Mouse (Mus musculus) liver, postnatal 0 days (tissue): ENCODE measurements around the gene Vasp. TPM values are rescaled to one million over a fixed set of nuclear protein-coding genes. Genes with fewer than 3 reads are reported as not detected.

Experiments used
- ATAC-seq: fragments of 200-750 bp; cut with Nextera tagmentation; 2 replicates; pipeline ENCODE4 v1.8.0; 2017; ENCODE audit warnings: mild to moderate bottlenecking, moderate library complexity
- DNase-seq: peaks from one replicate; pipeline ENCODE4 v3.0.0-alpha.2; 2016
- H3K27ac ChIP-seq: fragments of 300-500 bp; sonication (generic); 2 replicates; pipeline ENCODE4 v1.5.1; 2014; ENCODE audit warnings: antibody characterized with exemption, moderate library complexity, mild to moderate bottlenecking, low read depth
- H3K27me3 ChIP-seq: fragments of 300-500 bp; sonication (generic); 2 replicates; pipeline ENCODE4 v1.6.1; 2014; ENCODE audit warnings: low read length, control low read depth, mixed read lengths; ENCODE audit not compliant: insufficient read depth
- H3K36me3 ChIP-seq: fragments of 300-500 bp; sonication (generic); replicated peaks from 2 replicates; pipeline ENCODE4 v1.6.1; 2014; ENCODE audit warnings: mild to moderate bottlenecking, control low read depth, low read length, moderate library complexity, mixed read lengths; ENCODE audit not compliant: insufficient read depth
- H3K4me1 ChIP-seq: fragments of 300-500 bp; sonication (generic); 2 replicates; pipeline ENCODE4 v1.6.1; 2014; ENCODE audit warnings: antibody characterized with exemption, mild to moderate bottlenecking, control low read depth; ENCODE audit not compliant: insufficient read depth
- H3K4me2 ChIP-seq: fragments of 300-500 bp; sonication (generic); 2 replicates; pipeline ENCODE4 v1.6.1; 2014; ENCODE audit warnings: low read depth, mild to moderate bottlenecking, low read length, moderate library complexity, mixed read lengths
- H3K4me3 ChIP-seq: fragments of 300-500 bp; sonication (generic); 2 replicates; pipeline ENCODE4 v1.5.1; 2014; ENCODE audit warnings: low read depth, low read length
- H3K9ac ChIP-seq: fragments of 300-500 bp; sonication (generic); replicated peaks from 2 replicates; pipeline ENCODE4 v1.6.1; 2014; ENCODE audit warnings: mild to moderate bottlenecking, moderate library complexity
- H3K9me3 ChIP-seq: fragments of 300-500 bp; sonication (generic); 2 replicates; pipeline ENCODE4 v1.6.1; 2016; ENCODE audit warnings: mild to moderate bottlenecking, control low read depth, low read length, mixed read lengths
- CTCF ChIP-seq: sonication (generic); IDR thresholded peaks from 2 replicates; pipeline ENCODE4 v1.5.1; 2016; ENCODE audit warnings: antibody characterized with exemption, low read depth
- EP300 ChIP-seq: IDR thresholded peaks from 2 replicates; pipeline ENCODE4 v1.6.1; 2016; ENCODE audit warnings: antibody characterized with exemption, low read depth, mild to moderate bottlenecking
- WGBS: fragments of 180-500 bp; shearing (Covaris S2); extraction: QIAGEN DNeasy Blood & Tissue Kit; methylation state at CpG from one replicate; pipeline ENCODE4 v1.1.7; 2014; ENCODE audit not compliant: insufficient replicate concordance; 5-methylcytosine and 5-hydroxymethylcytosine counted together
- polyA plus RNA-seq: library from polyadenylated mRNA; unstranded; fragments of >200 nt; fragmentation: Nextera tagmentation; extraction: Ambion mirVana; gene quantifications from 2 replicates; pipeline ENCODE4 v1.2.1, GENCODE M21; 2015

Gene Vasp
- polyA plus RNA-seq, 1 experiment from 2014 or later: 36.2 TPM

DNA sequence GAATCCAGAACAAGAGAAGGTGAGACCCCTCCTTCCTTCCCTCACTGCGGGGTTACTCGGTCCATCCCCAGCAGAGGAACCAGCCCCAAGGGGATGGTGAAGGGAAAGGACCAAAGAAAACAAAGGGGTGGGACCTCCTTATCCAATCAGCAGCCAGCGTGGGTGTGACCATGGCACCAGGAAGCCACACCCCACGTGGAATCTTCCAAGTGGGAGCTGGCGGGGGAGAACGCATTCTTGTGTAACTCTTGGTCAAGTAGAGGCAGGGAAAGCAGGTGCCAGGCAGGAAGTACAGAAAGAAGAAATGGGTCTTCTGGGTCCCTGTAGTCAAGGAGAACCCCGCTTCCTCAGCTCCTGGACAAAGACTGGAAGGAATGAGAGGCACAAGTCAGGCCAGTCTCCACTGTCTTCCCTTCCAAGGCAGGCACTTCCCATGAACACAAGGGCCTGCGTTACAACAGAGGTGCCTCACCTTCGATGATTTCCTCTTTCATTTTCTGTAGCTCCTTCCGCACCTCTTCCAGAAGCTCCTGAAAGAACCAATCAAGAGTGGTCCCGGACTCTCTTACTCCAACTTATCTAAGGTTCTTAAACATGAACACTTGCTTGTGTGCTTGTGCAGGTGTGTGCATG lies 14.1 kb downstream of the Vasp start:
- Histone ChIP-seq H3K4me3 (peak overlapping the region; percentile 19; the same call in 1 of the 2 replicates), H3K4me2 (peak overlapping the region; percentile 45), H3K4me1 (0 out of 2 replicates have a peak, but pooled peaks cover 3% of the 10 kb centered on the region), H3K9ac (no peak overlapping the region), H3K9me3 (no peaks in the 10 kb centered on the region), H3K27ac (peak overlapping the region; percentile 52), H3K36me3 (peaks cover 68% of the 10 kb centered on the region), H3K27me3 (no peaks in the 10 kb centered on the region)
- 31% methylated on average over 11 of the region's 11 CpGs for WGBS
- ATAC-seq: peak; percentile 95
- peak; percentile 87 for DNase-seq
- TF ChIP-seq CTCF (no peak), EP300 (no peak; the same call in 1 of the 2 replicates)

DNA sequence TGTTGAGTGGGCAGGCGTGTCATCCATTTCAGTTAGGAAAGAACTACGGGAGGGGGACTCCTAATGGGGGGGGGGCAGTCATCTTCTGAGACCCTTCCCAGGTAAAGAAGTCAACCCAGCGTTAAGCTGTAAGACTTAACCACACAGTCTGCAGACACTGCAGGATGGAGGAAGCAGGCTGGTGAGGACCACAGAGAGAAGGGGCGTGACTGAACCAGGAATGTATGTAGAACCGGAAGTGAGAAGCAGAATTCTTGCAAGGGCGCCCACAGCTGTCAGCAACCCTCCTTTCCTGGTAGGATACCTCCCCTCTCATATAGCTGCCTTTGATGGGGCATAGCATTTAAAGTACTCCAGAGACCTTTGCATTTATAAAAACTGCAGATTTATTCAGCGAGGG lies 15.1 kb downstream of the Vasp start:
- DNase-seq: no peak
- TF ChIP-seq EP300: no peak
- 62% methylated on average over 7 of the region's 7 CpGs for WGBS
- no peak for ATAC-seq
- Histone ChIP-seq H3K4me3 (no peak overlapping the region), H3K4me2 (no peak overlapping the region), H3K9ac (no peak overlapping the region), H3K27me3 (no peaks in the 10 kb centered on the region), H3K27ac (no peak overlapping the region), H3K36me3 (peaks cover 59% of the 10 kb centered on the region), H3K9me3 (no peaks in the 10 kb centered on the region), H3K4me1 (0 out of 2 replicates have a peak, but pooled peaks cover 3% of the 10 kb centered on the region)

- H3K27me3 ChIP-seq: no peaks in the 10 kb centered on the region
- H3K9ac ChIP-seq: no peak overlapping the region
- no peak overlapping the region for H3K4me3 ChIP-seq
- 0 out of 2 replicates have a peak, but pooled peaks cover 3% of the 10 kb centered on the region for H3K4me1 ChIP-seq
- TF ChIP-seq CTCF (no peak), EP300 (no peak)
- DNase-seq (no peak), ATAC-seq (no peak)
- no peaks in the 10 kb centered on the region for H3K9me3 ChIP-seq
- H3K36me3 ChIP-seq: peaks cover 47% of the 10 kb centered on the region
- H3K4me2 ChIP-seq: no peak overlapping the region
- 89% methylated on average over 17 of the region's 17 CpGs for WGBS
- no peak overlapping the region for H3K27ac ChIP-seq
Measured at GRCm38 (mm10) chr7:19255395-19255794, 16.2 kb downstream of the Vasp start.

- no peak for DNase-seq
- Histone ChIP-seq H3K27me3 (no peaks in the 10 kb centered on the region), H3K9me3 (no peaks in the 10 kb centered on the region), H3K27ac (no peak overlapping the region), H3K36me3 (peaks cover 29% of the 10 kb centered on the region), H3K4me2 (no peak overlapping the region), H3K9ac (no peak overlapping the region), H3K4me3 (no peak overlapping the region), H3K4me1 (0 out of 2 replicates have a peak, but pooled peaks cover 3% of the 10 kb centered on the region)
- TF ChIP-seq CTCF (no peak), EP300 (no peak)
- WGBS: 61% methylated on average over 5 of the region's 5 CpGs
- ATAC-seq: no peak
Measured at GRCm38 (mm10) chr7:19253437-19253836, 18.2 kb downstream of the Vasp start.

- TF ChIP-seq CTCF (no peak), EP300 (no peak)
- Histone ChIP-seq H3K36me3 (peaks cover 20% of the 10 kb centered on the region), H3K4me1 (peaks cover 5% of the 10 kb centered on the region; the same call in 1 of the 2 replicates), H3K27ac (no peak overlapping the region), H3K9ac (no peak overlapping the region), H3K4me3 (no peak overlapping the region), H3K27me3 (no peaks in the 10 kb centered on the region), H3K9me3 (no peaks in the 10 kb centered on the region), H3K4me2 (no peak overlapping the region)
- ATAC-seq (no peak), DNase-seq (no peak)
- WGBS: 82% methylated on average over 4 of the region's 4 CpGs
Measured at GRCm38 (mm10) chr7:19252078-19252477, 19.5 kb downstream of the Vasp start.

DNA sequence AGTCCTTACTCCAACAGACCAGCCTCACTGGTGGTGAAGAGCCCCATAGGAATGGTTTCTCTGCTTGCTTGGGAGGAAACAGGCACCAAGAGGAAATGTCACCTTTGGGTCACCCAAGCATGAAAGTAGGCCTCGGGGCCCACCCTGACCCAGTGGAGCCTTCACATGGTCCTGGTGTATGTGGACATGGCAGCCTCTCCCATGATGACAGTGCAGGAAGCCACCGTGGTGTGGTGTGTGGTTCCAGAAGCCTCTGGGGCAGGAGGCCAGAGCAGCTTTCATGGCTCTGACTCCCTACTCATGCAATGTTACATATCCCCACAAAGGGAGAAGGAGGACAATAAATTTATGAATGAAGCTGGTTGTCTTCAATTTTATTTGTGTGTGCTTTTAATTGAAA lies 24.1 kb downstream of the Vasp start:
- Histone ChIP-seq H3K27ac (no peak overlapping the region), H3K4me1 (peaks cover 8% of the 10 kb centered on the region), H3K27me3 (no peaks in the 10 kb centered on the region), H3K9ac (no peak overlapping the region), H3K36me3 (peaks cover 18% of the 10 kb centered on the region), H3K9me3 (no peaks in the 10 kb centered on the region), H3K4me3 (no peak overlapping the region), H3K4me2 (no peak overlapping the region; the same call in 1 of the 2 replicates)
- ATAC-seq (no peak), DNase-seq (no peak)
- 70% methylated on average over 2 of the region's 2 CpGs for WGBS
- TF ChIP-seq EP300 (no peak), CTCF (no peak)
